Mouse (Mus musculus): ENCODE measurements at regions not wholly inside any gene's neighbourhood (a gene's known extent, or its start where the extent isn't known, plus 50 kb on each side); places are given as distances from the start of the nearest gene placed in this dataset.

DNA sequence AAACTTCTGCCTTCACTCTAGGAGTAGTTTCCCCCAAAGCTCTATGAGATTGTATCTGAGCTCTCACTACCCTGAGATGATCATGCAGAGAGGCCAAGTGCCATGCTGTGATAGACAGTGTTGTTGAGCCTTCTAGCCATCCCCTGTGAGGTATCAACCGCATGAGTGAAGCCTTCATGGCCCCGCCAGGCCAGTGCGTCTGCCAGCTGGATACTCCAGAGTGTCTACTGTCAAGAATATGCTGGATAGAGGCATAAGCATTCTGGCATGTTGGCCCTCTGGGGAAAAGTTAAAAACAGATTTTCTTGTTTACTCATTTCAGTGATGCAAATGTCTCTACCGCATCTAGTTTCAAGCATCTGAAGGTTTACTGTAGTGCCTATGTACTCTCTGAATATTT, 669.2 kb downstream of the Rab28 start:
- TF ChIP-seq CTCF (IDR thresholded peaks at IDR 0.05; ENCODE audit: control insufficient read depth, insufficient read depth, low read length) = no peak
- TF ChIP-seq POLR2A (IDR thresholded peaks at IDR 0.05; ENCODE audit: borderline replicate concordance, control insufficient read depth, low read depth, low read length) = no peak

All from bone marrow, adult 2 months (tissue).